Mouse (Mus musculus): ENCODE data around the gene Glb1l.

GRCm38 (mm10) chr1:75253029-75253428 is 42.4 kb upstream of the Glb1l start:
- no peak for TF ChIP-seq CTCF (IDR thresholded peaks at IDR 0.05; ENCODE audit: low read depth, low read length)
- TF ChIP-seq POLR2AphosphoS5 (IDR thresholded peaks at IDR 0.05; ENCODE audit: insufficient replicate concordance, low read depth, low read length) = no peak

Measured in G1E (cell line).